Mouse (Mus musculus) lung, postnatal 0 days (tissue): Measurements from ENCODE around the gene Topbp1.

Source experiments
- CTCF ChIP-seq: IDR thresholded peaks from 2 replicates; pipeline ENCODE4 v1.5.1; 2016; ENCODE audit warnings: antibody characterized with exemption, mild to moderate bottlenecking
- EP300 ChIP-seq: IDR thresholded peaks from 2 replicates; pipeline ENCODE4 v1.6.1; 2016; ENCODE audit warnings: antibody characterized with exemption, mild to moderate bottlenecking, control low read depth

DNA sequence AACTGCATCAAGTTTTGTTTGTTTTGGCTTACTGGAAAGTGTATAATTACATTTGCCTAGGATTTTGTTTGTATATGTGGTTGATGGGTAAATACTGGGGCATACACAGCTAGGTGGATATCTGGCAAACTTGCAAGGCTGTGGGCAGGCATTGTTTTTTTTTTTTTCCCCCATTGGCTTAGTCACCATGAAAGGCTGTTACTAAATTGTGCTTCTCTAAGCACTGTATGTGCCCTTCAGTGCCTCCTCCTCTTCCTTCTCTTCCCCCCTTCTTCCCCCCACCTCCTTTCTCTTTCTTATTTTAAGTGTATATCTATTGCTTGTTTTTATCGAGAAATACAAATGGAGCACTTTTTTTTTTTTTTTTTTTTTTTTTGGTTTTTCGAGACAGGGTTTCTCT is 19.7 kb downstream of the Topbp1 start:
- TF ChIP-seq CTCF (no peak), EP300 (no peak)
